Mouse (Mus musculus): ENCODE data around the gene Pms1. TPM values are rescaled to one million over a fixed set of nuclear protein-coding genes. Genes with fewer than 3 reads are reported as not detected.

Gene Pms1
- polyA plus RNA-seq, 1 experiment, result 1.4 TPM

DNA sequence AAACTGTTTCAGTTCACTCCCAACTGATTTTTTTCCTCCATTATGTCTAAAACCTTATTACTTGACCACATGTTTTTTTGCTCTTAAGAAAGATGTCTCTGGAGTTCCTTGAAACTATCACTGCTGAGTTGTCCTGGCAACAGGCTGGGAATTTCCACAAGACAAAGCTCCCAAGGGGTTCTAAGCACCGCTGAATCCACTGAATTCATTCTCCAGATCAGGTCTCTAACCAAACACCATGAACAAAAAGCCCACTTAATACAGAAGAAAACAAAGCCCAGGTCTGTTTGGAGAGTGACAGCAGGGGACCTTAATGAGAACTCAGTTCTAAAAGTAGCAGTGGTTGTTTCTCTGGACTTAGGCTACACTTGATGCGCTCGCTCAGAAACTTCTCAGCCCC, 105.6 kb downstream of the Pms1 start:
- Histone ChIP-seq H3K27me3 (ENCODE audit: control insufficient read depth, insufficient read depth, insufficient read length) (no peaks in the 10 kb centered on the region), H3K4me3 (no peak overlapping the region), H3ac (ENCODE audit: control insufficient read depth, insufficient read length) (no peak overlapping the region), H3K79me2 (ENCODE audit: control insufficient read depth, insufficient read depth) (no peaks in the 10 kb centered on the region), H3K36me3 (ENCODE audit: control insufficient read depth, insufficient read depth) (no peaks in the 10 kb centered on the region), H3K4me2 (ENCODE audit: low read depth) (no peak overlapping the region)
- TF ChIP-seq MYOG (IDR thresholded peaks at IDR 0.05; ENCODE audit: control insufficient read depth in 1 of 3, insufficient read depth in 1 of 3, insufficient read length in 2 of 3, low read depth in 2 of 3) (no peak), REST (IDR thresholded peaks at IDR 0.05; ENCODE audit: insufficient read depth, insufficient read length) (no peak), POLR2A (IDR thresholded peaks at IDR 0.05; ENCODE audit: insufficient read length, low read depth) (no peak), CEBPB (IDR thresholded peaks at IDR 0.05; ENCODE audit: insufficient read depth, poor library complexity, severe bottlenecking) (no peak), TCF3 (IDR thresholded peaks at IDR 0.05; ENCODE audit: insufficient read length, low read depth) (no peak), POLR2AphosphoS2 (IDR thresholded peaks at IDR 0.05; ENCODE audit: insufficient read length, low read depth) (no peak), MAX (IDR thresholded peaks at IDR 0.05; ENCODE audit: low read depth) (no peak), TCF12 (IDR thresholded peaks at IDR 0.05; ENCODE audit: insufficient read depth, poor library complexity, severe bottlenecking) (no peak), USF1 (IDR thresholded peaks at IDR 0.05; ENCODE audit: low read depth) (no peak), E2F4 (IDR thresholded peaks at IDR 0.05; ENCODE audit: insufficient read depth) (no peak), MYOD1 (IDR thresholded peaks at IDR 0.05; ENCODE audit: control insufficient read depth in 1 of 3, insufficient read length in 2 of 3, low read depth in 2 of 3) (no peak), SRF (IDR thresholded peaks at IDR 0.05; ENCODE audit: control insufficient read depth, insufficient read length, low read depth) (no peak)

DNA sequence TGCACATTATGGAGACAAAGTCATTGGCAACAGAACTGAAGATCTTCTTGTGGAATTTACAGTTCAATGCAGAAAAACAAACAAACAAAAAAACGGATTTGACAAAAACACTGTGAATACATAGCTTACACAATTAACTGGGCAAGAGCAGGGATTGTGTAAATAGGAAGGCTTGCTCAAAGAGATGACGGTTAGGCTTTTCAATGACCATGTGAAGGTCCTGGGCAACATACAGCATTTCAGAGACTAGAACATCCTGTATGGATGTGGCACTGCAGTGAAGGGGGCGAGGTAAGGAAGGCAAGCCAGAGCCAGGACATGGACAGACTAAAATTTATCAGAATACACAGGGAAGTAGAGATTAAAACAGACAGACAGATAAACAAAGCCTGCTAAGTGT, 107.2 kb downstream of the Pms1 start:
- Histone ChIP-seq H3K36me3 (ENCODE audit: control insufficient read depth, insufficient read depth) (no peaks in the 10 kb centered on the region), H3K4me2 (ENCODE audit: low read depth) (no peak overlapping the region), H3ac (ENCODE audit: control insufficient read depth, insufficient read length) (no peak overlapping the region), H3K27me3 (ENCODE audit: control insufficient read depth, insufficient read depth, insufficient read length) (no peaks in the 10 kb centered on the region), H3K79me2 (ENCODE audit: control insufficient read depth, insufficient read depth) (no peaks in the 10 kb centered on the region), H3K4me3 (no peak overlapping the region)
- TF ChIP-seq POLR2AphosphoS2 (IDR thresholded peaks at IDR 0.05; ENCODE audit: insufficient read length, low read depth) (no peak), MYOG (IDR thresholded peaks at IDR 0.05; ENCODE audit: control insufficient read depth in 1 of 3, insufficient read depth in 1 of 3, insufficient read length in 2 of 3, low read depth in 2 of 3) (no peak), CEBPB (IDR thresholded peaks at IDR 0.05; ENCODE audit: insufficient read depth, poor library complexity, severe bottlenecking) (no peak), TCF3 (IDR thresholded peaks at IDR 0.05; ENCODE audit: insufficient read length, low read depth) (no peak), POLR2A (IDR thresholded peaks at IDR 0.05; ENCODE audit: insufficient read length, low read depth) (no peak), TCF12 (IDR thresholded peaks at IDR 0.05; ENCODE audit: insufficient read depth, poor library complexity, severe bottlenecking) (no peak), MAX (IDR thresholded peaks at IDR 0.05; ENCODE audit: low read depth) (no peak), USF1 (IDR thresholded peaks at IDR 0.05; ENCODE audit: low read depth) (no peak), SRF (IDR thresholded peaks at IDR 0.05; ENCODE audit: control insufficient read depth, insufficient read length, low read depth) (no peak), E2F4 (IDR thresholded peaks at IDR 0.05; ENCODE audit: insufficient read depth) (no peak), MYOD1 (IDR thresholded peaks at IDR 0.05; ENCODE audit: control insufficient read depth in 1 of 3, insufficient read length in 2 of 3, low read depth in 2 of 3) (no peak), REST (IDR thresholded peaks at IDR 0.05; ENCODE audit: insufficient read depth, insufficient read length) (no peak)

DNA sequence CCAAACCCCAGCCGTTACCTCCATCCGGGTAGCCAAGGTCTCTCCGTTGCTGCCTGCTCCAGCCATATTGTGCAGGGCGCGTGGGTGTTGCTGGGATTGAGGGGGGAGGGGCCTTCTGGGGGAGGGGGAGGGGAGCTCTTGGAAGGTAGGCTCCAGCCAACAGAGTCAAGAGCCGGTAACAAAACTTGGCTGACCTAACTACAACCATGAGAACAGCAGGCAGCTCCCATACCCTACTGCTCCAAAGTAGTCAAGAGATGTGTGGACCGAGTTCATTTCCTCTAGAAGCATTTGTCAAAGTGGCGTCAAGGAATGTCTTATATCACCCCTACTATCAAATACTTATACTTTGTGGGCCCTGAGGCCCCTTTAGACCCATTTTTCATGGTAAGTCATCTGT, 109.3 kb downstream of the Pms1 start, which contains the start of gene 1700019A02Rik:
Gene 1700019A02Rik, minus strand, starts transcription at position 101 of the 400 bp plus-strand sequence.
- H3K4me2 ChIP-seq (ENCODE audit: low read depth), result no peak within 1 kb of the TSS
- H3K4me3 ChIP-seq, result no peak within 1 kb of the TSS
- H3ac ChIP-seq (ENCODE audit: control insufficient read depth, insufficient read length), result no peak within 1 kb of the TSS
- no peak for TF ChIP-seq SRF (IDR thresholded peaks at IDR 0.05; ENCODE audit: control insufficient read depth, insufficient read length, low read depth)
- no peak for TF ChIP-seq E2F4 (IDR thresholded peaks at IDR 0.05; ENCODE audit: insufficient read depth)
- TF ChIP-seq TCF3 (IDR thresholded peaks at IDR 0.05; ENCODE audit: insufficient read length, low read depth), result no peak
- TF ChIP-seq REST (IDR thresholded peaks at IDR 0.05; ENCODE audit: insufficient read depth, insufficient read length), result no peak
- no peak for TF ChIP-seq TCF12 (IDR thresholded peaks at IDR 0.05; ENCODE audit: insufficient read depth, poor library complexity, severe bottlenecking)
- no peak for TF ChIP-seq USF1 (IDR thresholded peaks at IDR 0.05; ENCODE audit: low read depth)
- TF ChIP-seq POLR2AphosphoS2 (IDR thresholded peaks at IDR 0.05; ENCODE audit: insufficient read length, low read depth), result no peak
- H3K79me2 ChIP-seq (ENCODE audit: control insufficient read depth, insufficient read depth), result no peaks in the 10 kb centered on the region
- no peaks in the 10 kb centered on the region for H3K27me3 ChIP-seq (ENCODE audit: control insufficient read depth, insufficient read depth, insufficient read length)
- no peaks in the 10 kb centered on the region for H3K36me3 ChIP-seq (ENCODE audit: control insufficient read depth, insufficient read depth)

DNA sequence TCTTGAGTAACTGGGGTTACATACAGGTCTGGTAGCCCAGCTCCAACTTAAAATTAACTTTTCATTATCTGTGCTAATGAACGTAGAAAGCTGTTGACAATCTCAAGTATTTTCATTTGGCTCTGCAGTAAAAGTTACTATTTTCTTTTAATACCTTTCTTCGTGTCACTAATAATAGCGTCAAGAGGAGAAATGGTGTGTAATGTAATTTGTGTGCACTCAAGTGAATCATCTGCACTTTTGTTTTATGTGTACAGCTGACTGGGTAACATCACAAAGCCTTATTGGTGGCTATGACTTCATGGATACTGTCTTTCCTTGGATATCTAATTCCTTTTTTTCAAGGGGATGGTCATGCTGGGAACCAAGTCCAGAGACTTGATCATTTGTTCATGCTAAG, 110.5 kb downstream of the Pms1 start:
- Histone ChIP-seq H3K4me2 (ENCODE audit: low read depth) (no peak overlapping the region), H3K4me3 (no peak overlapping the region), H3K27me3 (ENCODE audit: control insufficient read depth, insufficient read depth, insufficient read length) (no peaks in the 10 kb centered on the region), H3ac (ENCODE audit: control insufficient read depth, insufficient read length) (no peak overlapping the region), H3K79me2 (ENCODE audit: control insufficient read depth, insufficient read depth) (no peaks in the 10 kb centered on the region), H3K36me3 (ENCODE audit: control insufficient read depth, insufficient read depth) (no peaks in the 10 kb centered on the region)
- TF ChIP-seq MAX (IDR thresholded peaks at IDR 0.05; ENCODE audit: low read depth) (no peak), MYOD1 (IDR thresholded peaks at IDR 0.05; ENCODE audit: control insufficient read depth in 1 of 3, insufficient read length in 2 of 3, low read depth in 2 of 3) (no peak), USF1 (IDR thresholded peaks at IDR 0.05; ENCODE audit: low read depth) (no peak), POLR2A (IDR thresholded peaks at IDR 0.05; ENCODE audit: insufficient read length, low read depth) (no peak), TCF12 (IDR thresholded peaks at IDR 0.05; ENCODE audit: insufficient read depth, poor library complexity, severe bottlenecking) (no peak), CEBPB (IDR thresholded peaks at IDR 0.05; ENCODE audit: insufficient read depth, poor library complexity, severe bottlenecking) (no peak), E2F4 (IDR thresholded peaks at IDR 0.05; ENCODE audit: insufficient read depth) (no peak), SRF (IDR thresholded peaks at IDR 0.05; ENCODE audit: control insufficient read depth, insufficient read length, low read depth) (no peak), POLR2AphosphoS2 (IDR thresholded peaks at IDR 0.05; ENCODE audit: insufficient read length, low read depth) (no peak), REST (IDR thresholded peaks at IDR 0.05; ENCODE audit: insufficient read depth, insufficient read length) (no peak), TCF3 (IDR thresholded peaks at IDR 0.05; ENCODE audit: insufficient read length, low read depth) (no peak), MYOG (IDR thresholded peaks at IDR 0.05; ENCODE audit: control insufficient read depth in 1 of 3, insufficient read depth in 1 of 3, insufficient read length in 2 of 3, low read depth in 2 of 3) (no peak)

Data from myocyte (in vitro differentiated cells).